ENCODE assay signal across 10 mouse cellular contexts in genomic region chr2:70538283-70538682, GRCm38 (mm10). TPM values are rescaled to one million over a fixed set of nuclear protein-coding genes. Genes with fewer than 3 reads are reported as not detected.
DNase-seq lines count a peak whose midpoint lies in the region; ATAC-seq and TF ChIP-seq lines count a peak whose summit lies in the region.
"Not testable (repeated sequence)": the region's sequence is repeated elsewhere in the genome, so short reads cannot be mapped to it uniquely, and the experiment has no call there.
"Had no signal": no experiment of that assay in that cellular context is flagged by ENCODE, and none has a peak within 500 bp of the region (broad histone marks: within the 10 kb centered on the region; RNA-seq: fewer than 3 reads in every experiment).

No protein-coding gene starts in this region.

- peak; percentile 20; the same call in 1 of the 2 replicates for TF ChIP-seq CTCF in G1E (IDR thresholded peaks at IDR 0.05; ENCODE audit: low read depth, low read length)
- TF ChIP-seq CTCF in bone marrow macrophage, adult 2 months (IDR thresholded peaks at IDR 0.05; ENCODE audit: low read depth, low read length), result peak; percentile 24; the same call in 1 of the 2 replicates
- TF ChIP-seq CTCF in hindbrain, postnatal 0 days (IDR thresholded peaks at IDR 0.05; ENCODE audit: low read depth), result peak; percentile 74

- not testable (repeated sequence) for ATAC-seq in G1E (ENCODE audit: extremely low read depth, insufficient number of reproducible peaks, low FRiP score, poor library complexity, severe bottlenecking); forebrain, embryonic 11.5 days (replicated peaks; ENCODE audit: low FRiP score); hindbrain, postnatal 0 days

- H3K36me3 ChIP-seq in G1E (replicated peaks); forebrain, embryonic 11.5 days (ENCODE audit: control insufficient read depth, insufficient read depth, low read length); hindbrain, postnatal 0 days (ENCODE audit: insufficient read depth, low read length): not testable (repeated sequence)

- H3K9ac ChIP-seq in forebrain, embryonic 11.5 days (ENCODE audit: low read length); hindbrain, postnatal 0 days (replicated peaks; ENCODE audit: low read length): not testable (repeated sequence)

- not testable (repeated sequence) for H3K4me3 ChIP-seq in G1E (ENCODE audit: low read depth, low read length); bone marrow macrophage, adult 2 months (ENCODE audit: insufficient read depth, low read length); forebrain, embryonic 11.5 days (ENCODE audit: low read depth, low read length); hindbrain, postnatal 0 days (ENCODE audit: low read length)

- DNase-seq in G1E (ENCODE audit: low spot score), result not testable (repeated sequence)
- peak; percentile 77 for DNase-seq in forebrain, embryonic 11.5 days (ENCODE audit: low spot score)
- DNase-seq in hindbrain, postnatal 0 days (ENCODE audit: low spot score), result peak; percentile 60
- peak; percentile 30 to 52 for DNase-seq in left cerebral cortex, adult 18-20 months (ENCODE audit: low spot score in 2 of 2)
- DNase-seq in lung, postnatal 14 days, result peak; percentile 72
- peak; percentile 54 for DNase-seq in retina, postnatal 1 day
- peak; percentile 25 for DNase-seq in urinary bladder, adult 2 months (ENCODE audit: low spot score)

- H3K4me1 ChIP-seq in G1E (ENCODE audit: insufficient read depth, low read depth, low read length); bone marrow macrophage, adult 2 months (ENCODE audit: control insufficient read depth, insufficient read depth, low read length); forebrain, embryonic 11.5 days (replicated peaks; ENCODE audit: control insufficient read depth, insufficient read depth, low read length); hindbrain, postnatal 0 days (ENCODE audit: insufficient read depth, low read length): not testable (repeated sequence)

- H3K9me3 ChIP-seq in G1E (replicated peaks); forebrain, embryonic 11.5 days (ENCODE audit: control insufficient read depth, low read length); hindbrain, postnatal 0 days (ENCODE audit: low read length): not testable (repeated sequence)

- H3K27me3 ChIP-seq in G1E (ENCODE audit: insufficient read depth, low read length); forebrain, embryonic 11.5 days (ENCODE audit: control insufficient read depth, insufficient read depth, low read length); hindbrain, postnatal 0 days (ENCODE audit: insufficient read depth, low read length): not testable (repeated sequence)

- not testable (repeated sequence) for H3K4me2 ChIP-seq in forebrain, embryonic 11.5 days (ENCODE audit: low read depth, low read length, severe bottlenecking); hindbrain, postnatal 0 days (ENCODE audit: low read depth, low read length)

- WGBS in forebrain, embryonic 11.5 days, result 41% methylated on average over 7 of the region's 7 CpGs
- 41% methylated on average over 7 of the region's 7 CpGs for WGBS in hindbrain, postnatal 0 days

- TF ChIP-seq POLR2A in bone marrow macrophage, adult 2 months (IDR thresholded peaks at IDR 0.05; ENCODE audit: borderline replicate concordance, low read depth, low read length), result not testable (repeated sequence)

- not testable (repeated sequence) for H3K27ac ChIP-seq in bone marrow macrophage, adult 2 months (ENCODE audit: insufficient read depth, low read depth, low read length); forebrain, embryonic 11.5 days (ENCODE audit: low read depth, low read length); hindbrain, postnatal 0 days

RNA-seq across cellular contexts. Expression of gene Gad1, which starts 14.6 kb away (rescaled TPM):
- not detected in 2 replicates for total RNA-seq in G1E (2014; fragmentation: Nextera tagmentation)
- total RNA-seq in G1E (2017), result 0.05 and 0.12 TPM in 2 replicates
- polyA plus RNA-seq in G1E (2012), result not detected in 2 replicates
- polyA plus RNA-seq in bone marrow macrophage, adult 2 months (2012; ENCODE audit: insufficient read depth, insufficient read length, missing spikeins), result not detected in 2 replicates
- polyA plus RNA-seq in forebrain, embryonic 11.5 days (2014; fragmentation: Nextera tagmentation; extraction: Ambion mirVana), result 14.2 and 17.2 TPM in 2 replicates
- total RNA-seq in hindbrain, postnatal 0 days (2014; rRNA removed), result 106 and 113 TPM in 2 replicates
- polyA plus RNA-seq in hindbrain, postnatal 0 days (2015; fragmentation: Nextera tagmentation; extraction: Ambion mirVana), result 108 and 113 TPM in 2 replicates
- total RNA-seq in left cerebral cortex, adult 18-20 months (2021), result 100 to 1,000 TPM; 368 to 442 TPM
- polyA plus RNA-seq in urinary bladder, adult 2 months (2012; rRNA removed), result 0.12 TPM in 1 of 2 replicates, not detected in the other
- polyA plus RNA-seq: myocyte had no signal

RNA-seq across cellular contexts. Expression of gene Erich2, which starts 29.7 kb away (rescaled TPM):
- total RNA-seq in G1E (2014; fragmentation: Nextera tagmentation) (not detected in 2 replicates), G1E (2017) (not detected in 2 replicates)
- polyA plus RNA-seq in G1E (2012), result not detected in 2 replicates
- polyA plus RNA-seq in bone marrow macrophage, adult 2 months (2012; ENCODE audit: insufficient read depth, insufficient read length, missing spikeins), result not detected in 2 replicates
- polyA plus RNA-seq in forebrain, embryonic 11.5 days (2014; fragmentation: Nextera tagmentation; extraction: Ambion mirVana), result 0.79 and 0.80 TPM in 2 replicates
- total RNA-seq in hindbrain, postnatal 0 days (2014; rRNA removed), result 0.43 and 1.8 TPM in 2 replicates
- polyA plus RNA-seq in hindbrain, postnatal 0 days (2015; fragmentation: Nextera tagmentation; extraction: Ambion mirVana), result 6.3 and 7.1 TPM in 2 replicates
- total RNA-seq in left cerebral cortex, adult 18-20 months (2021), result under 1 TPM; 0.61 to 0.91 TPM
- polyA plus RNA-seq in urinary bladder, adult 2 months (2012; rRNA removed), result 0.78 and 1.3 TPM in 2 replicates
- polyA plus RNA-seq: liver, embryonic 16.5 days had no signal

Comparison
In these comparisons a context has a peak if more than half of its experiments do, and no peak if none do; other contexts are left out.
1. CTCF ChIP-seq: peak in every context shown above with its lines; median percentile 74 in hindbrain, postnatal 0 days; 24 in bone marrow macrophage, adult 2 months; 20 in G1E.
2. RNA of gene Gad1, which starts 14.6 kb away (polyA plus RNA-seq): 108 to 113 TPM in hindbrain, postnatal 0 days and 14.2 to 17.2 TPM in forebrain, embryonic 11.5 days; 0.12 TPM in urinary bladder, adult 2 months, not detected in G1E and not detected in bone marrow macrophage, adult 2 months; every median in the first group is over 10 times any median in the second.